Mouse (Mus musculus) telencephalon, adult 2 months (tissue): Measurements from ENCODE around the gene Anapc15-ps.
A peak's percentile ranks its signal among the peaks of the same experiment; 100 is the strongest.

ENCODE experiments used
- DNase-seq: peaks from one replicate; pipeline ENCODE4 v3.0.0-alpha.2; 2011; ENCODE audit warnings: low read depth, low spot score

Anapc15-ps gene

DNA sequence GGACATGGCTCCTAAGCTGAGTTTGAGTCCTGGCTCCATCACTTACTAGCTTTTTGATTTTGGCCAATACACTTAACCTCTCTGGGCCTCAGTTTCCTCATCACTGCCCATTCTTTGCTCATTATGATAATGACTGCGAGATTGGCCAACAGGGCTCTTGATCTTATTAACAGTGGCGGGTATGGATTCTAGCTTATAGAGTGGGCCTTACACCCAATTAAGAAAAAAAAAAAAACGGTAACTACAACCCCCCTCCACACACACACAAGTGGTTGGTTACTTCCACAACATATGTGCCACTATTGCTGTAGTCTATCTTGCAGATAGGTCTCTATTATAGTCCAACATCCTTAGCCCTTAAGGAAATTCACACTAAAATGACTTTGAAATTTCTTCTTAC, at the start of gene Anapc15-ps:
Gene Anapc15-ps (minus strand): TSS at position 101 of the 400 bp plus-strand sequence.
- DNase-seq: no peak

DNA sequence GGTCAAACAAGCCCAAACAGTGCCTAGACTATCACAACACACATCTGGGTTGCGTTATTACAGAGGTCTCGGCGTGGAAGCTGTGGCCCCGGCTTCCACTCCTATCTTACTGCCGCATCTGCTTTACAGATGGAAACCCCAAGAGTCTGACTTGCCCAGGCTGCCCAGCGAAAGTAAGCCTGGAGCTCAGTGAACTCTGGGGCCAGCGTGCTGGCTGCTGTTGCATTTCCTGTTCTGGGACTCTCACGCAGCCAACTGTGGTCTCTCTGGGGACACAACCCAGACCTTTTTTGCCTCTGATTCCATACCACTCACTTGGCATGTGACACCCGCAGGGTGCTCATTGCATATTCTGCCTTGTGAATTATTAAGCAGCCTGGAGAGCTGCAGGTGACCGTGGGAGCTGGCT, 49.0 kb upstream of the Anapc15-ps start:
- DNase-seq: no peak

DNA sequence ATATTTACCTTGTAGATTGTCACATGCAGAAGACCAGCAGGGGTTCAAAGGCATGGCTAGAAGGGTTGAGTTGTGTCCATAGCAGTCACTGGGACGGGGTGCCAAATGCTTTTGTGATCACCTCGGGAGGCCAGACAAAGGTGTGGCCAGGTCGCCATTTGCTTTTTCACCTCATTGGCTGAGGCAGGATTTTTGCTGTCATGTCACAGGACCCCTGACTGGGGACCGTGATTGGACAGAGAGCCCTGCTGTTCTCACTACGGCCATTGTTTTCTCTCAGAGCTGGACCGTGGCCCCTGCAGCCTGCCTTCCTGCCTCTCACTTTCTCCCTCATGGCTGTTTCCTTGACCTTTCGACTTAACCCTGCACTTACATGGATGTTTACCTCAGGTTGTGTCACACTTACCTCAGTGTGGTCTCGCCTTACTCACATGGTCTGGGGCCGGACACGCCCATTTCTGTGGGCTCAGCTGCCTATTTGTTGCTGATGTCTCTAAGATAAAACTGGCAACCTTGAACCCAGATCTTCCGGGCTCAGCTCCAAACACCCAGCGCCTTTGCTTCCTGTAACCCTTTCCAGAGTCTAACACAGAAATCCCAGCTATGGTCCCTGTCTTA, 47.0 kb upstream of the Anapc15-ps start:
- DNase-seq: no peak

DNA sequence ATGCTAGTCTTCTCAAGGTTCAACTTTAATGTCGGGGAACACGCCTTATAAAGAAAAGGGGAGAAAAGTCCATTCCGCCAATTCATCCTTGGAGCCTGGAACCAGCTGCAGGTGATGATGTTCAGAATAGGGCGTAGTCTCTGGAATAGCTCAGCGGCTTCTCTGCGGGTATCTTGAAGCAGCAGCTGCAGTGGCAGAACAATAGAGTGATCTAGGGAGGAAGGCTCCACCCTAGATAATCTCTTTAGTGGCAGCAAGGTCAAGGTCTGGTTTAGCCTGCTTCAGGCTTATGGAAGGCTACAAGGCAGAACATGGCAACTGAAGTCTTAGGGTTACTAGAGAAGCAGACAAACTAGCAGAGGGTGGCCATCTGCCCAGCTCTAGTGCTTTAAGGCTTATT, 46.2 kb upstream of the Anapc15-ps start:
- DNase-seq: no peak

DNA sequence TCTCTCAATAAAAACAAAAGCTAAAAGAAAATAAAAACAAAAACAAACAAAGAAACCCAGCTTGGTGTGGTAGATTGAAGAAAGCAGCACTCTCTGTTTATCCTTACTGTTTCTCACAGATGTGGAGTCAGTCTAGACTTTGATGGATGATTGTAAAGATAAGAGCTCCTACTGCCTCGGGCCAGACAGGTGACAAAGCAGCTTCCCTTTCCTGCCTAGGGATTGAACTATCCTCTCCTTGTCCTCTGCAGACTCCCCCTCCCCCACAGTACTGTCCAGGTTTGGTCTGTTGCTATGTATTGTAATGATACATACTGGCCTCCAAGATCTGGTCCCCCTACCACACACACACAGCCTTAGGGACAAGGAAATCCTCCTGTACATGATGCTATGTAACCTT, 45.5 kb upstream of the Anapc15-ps start:
- no peak for DNase-seq

DNA sequence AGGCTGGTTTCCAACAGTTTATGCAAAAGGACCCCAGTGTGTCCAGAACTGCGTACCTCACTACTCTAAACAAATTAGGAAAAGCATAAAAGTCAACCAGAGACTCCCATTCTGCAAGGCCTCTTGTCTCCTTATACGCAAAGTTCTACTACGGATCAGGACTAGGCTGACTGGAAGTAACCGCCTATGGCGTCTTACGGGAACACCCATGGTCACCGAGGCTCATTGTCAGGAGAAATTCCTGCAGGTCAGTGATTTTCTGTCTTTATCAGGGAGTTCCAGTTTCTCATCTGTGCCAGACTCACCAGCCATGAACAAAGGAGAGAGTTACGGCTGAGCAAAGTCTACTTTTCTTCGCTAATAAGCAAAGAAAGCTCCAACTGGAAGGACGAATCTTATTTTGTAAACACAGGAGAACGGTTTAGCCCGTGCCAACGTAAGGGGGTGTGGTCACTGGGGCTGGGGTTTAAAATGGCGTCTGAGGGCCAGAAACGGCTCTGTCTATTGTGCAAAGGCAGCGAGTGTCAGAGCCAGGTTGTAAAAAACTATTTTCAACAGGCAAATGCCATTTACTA, 43.9 kb upstream of the Anapc15-ps start:
- no peak for DNase-seq

DNA sequence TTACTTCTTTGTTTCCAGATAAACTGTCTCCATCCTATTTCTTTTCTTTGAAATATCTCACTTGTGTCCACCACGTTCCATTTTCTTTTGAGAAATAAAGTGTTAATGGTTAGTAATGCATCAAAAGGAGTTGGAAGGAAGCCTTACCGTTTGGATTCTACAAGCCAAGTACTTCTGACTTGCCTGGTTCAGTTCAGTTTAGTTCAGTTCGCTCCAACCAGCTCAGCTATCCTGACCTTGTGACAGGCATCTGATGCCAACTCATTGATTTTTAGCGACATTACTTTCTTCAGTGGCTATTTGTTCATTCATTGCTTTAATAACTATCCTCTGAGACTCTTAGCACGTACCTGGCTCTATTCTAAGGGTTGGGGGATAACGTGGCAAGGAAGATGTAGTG, 42.4 kb upstream of the Anapc15-ps start:
- no peak for DNase-seq

DNA sequence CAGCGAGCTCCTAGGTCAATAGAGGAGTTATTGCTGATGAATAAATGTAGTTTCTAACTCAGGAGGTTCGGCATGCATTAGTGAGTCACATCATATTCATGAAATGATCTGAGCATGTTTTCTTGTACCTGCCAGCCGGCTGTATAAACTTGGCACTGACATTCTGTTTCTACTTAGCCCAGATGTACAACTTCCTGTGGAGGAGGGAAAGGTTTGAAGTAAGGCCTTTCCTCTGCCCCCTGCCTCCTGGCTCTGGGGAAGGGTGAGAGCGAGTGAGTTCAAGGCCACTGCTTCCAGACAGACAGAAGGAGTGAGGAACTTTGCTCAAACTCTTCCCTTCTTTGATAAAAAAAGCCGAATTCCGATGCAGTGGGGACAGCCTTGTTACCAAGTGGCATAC, 39.0 kb upstream of the Anapc15-ps start:
- no peak for DNase-seq

DNA sequence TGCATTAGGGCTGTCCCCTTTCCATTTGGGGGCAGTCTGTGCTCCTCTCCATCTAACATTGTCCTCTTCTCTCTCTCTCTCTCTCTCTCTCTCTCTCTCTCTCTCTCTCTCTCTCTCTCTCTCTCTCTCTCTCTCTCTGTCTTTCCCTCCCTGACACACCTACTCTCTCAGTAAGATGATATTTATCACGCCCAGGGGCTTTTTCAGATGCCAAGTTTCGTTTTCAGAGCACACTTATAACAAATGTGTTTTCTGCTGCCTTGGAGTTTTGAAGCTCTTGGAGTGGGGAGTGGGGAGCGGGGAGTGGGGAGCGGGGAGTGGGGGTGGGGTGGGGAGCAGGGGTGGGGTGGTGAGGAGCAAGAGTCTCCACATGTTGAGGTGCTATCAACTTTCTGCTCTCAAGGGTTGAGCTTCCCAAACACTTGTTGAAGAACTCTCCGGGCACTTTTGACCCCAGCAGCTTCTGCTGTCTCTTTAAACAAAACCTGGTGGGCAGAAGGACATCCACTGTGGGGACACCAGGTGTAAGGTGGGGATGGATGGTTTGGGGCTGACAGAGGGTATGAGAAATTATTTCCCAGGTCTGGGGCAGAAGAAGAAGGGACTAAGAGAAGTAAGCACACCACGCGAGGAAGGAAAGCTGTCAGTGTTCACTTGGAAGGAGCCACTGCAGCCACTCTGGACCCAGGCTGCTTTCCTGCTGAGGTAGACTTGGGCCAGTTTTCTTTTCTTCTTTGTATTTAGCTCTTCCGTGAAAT, 36.8 kb upstream of the Anapc15-ps start:
- no peak for DNase-seq

DNA sequence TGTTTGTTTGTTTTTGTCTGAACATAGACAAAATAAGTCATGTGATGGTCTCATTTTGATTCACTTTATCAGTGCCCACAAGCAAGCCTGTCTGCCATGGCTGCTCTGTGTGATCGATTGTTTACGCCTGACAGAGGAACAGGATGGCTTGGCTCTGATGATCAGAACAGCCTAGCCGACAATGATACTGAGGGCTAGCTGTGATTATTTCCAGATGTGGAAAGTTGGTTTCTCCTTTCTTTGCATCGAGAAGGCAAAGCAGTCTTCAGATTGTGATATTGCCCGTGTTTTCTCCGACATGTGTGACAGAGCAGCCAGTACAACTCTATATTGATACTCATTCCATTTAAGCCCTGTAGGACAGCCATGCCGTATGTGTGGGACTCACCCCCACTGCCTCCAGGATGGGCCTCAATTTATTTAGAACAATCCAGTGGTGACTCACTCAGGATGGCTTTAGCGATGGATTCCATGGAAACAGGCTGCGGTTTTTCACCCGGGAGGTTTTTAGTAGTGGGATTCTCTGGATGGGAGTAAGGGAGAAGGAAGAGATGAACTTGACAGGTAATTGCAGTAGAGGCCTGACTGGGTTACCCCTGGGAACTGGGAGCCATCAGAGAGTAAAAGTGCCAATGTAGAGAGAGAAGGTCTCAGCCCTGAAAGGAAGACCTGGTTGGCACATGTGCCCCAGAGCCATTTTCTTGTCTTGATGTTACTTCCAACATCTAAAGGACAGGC, 36.1 kb upstream of the Anapc15-ps start:
- DNase-seq: no peak

DNA sequence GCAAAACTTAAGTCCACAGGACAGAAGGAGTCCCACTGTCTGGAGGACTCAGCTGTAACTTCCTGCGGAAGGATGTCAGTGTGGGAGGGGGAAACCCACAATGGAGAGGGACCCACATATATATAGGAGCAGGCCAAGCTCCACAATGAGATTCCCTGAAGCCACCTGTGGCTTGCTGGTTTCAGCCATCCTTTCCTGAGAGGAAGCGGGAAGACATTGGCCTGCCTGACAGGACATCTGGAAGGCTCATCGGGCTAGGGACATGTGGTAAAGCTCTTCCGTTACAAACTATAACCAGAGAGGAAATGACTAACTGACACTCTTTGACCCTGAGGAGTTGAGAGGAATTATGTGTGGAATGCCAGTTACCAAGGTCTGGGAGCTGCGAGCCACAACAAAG, 34.8 kb upstream of the Anapc15-ps start:
- DNase-seq: no peak

DNA sequence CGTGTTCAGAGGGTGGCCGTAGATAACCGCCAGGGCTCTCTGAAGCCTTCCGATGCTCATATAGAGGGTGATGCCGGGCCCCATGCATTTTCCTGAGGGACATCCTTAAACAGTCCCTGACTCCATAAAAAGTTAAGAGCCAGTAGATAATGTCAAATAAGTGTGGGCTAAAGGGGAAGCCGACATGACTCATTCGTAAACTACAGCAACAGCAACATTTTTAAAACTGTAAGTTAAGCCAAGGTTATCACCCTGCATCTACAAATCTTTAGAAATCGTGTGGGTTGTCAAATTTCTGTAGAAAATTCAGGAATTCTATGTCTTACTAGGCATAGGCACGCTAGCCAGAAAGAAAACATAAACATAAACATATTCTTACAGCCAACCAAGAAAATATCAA, 33.6 kb upstream of the Anapc15-ps start:
- no peak for DNase-seq

DNA sequence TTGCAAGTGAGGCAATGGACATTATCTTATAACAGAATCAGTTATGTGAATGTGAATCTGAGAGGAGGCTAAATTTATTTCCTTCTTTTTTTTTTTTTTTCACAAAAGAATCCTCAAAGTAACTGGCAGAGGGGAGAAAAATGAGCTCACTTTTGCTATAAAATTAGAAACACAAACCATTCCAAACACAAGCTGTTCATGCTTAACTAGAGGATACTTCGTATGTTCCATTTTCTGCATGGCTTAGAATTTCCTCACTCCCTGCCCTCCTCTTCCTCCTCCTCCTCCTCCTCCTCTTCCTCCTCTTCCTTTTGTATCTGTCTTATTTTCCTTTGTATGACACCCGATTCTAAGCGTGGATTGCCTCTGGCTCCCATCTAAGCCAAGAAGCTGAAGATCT, 32.5 kb upstream of the Anapc15-ps start:
- DNase-seq: peak; percentile 84

DNA sequence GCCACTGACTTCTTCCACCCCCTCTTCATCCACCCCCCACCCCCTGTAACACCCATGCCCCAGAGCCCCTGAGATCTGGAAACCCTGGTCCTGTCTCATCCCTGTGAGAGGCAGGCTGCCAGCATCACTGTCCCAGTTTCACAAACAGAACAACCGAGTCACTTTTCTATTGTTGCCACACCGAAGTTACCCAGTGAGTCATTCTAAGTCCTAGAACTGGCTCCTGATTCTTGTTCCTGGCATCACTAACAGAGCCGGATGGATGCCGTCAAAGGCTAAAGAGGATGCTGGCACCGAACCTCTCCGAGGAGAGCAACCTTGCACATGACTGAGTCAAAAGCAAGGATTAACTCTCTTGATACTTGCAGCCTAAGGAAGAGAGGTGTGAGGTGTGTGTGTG, 31.6 kb upstream of the Anapc15-ps start:
- DNase-seq: no peak

DNA sequence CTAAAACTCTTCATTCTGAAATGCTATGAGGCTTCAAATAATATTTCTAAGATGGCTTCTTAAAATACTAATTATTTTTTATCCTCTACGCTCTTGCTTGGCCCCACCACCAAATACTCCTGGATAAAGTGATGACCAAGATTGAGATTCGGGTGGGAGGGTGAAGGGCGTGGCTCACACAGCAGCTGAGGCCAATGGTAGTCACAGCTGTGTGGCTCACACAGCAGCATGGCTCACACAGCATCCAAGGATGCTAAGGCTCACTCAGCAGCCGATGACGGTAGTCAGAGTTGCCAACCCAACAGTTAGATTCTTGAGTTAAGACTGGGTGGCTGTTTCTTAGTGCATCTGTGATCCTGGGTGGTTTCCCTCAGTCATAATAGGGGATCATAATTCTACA, 30.5 kb upstream of the Anapc15-ps start:
- DNase-seq: no peak

DNA sequence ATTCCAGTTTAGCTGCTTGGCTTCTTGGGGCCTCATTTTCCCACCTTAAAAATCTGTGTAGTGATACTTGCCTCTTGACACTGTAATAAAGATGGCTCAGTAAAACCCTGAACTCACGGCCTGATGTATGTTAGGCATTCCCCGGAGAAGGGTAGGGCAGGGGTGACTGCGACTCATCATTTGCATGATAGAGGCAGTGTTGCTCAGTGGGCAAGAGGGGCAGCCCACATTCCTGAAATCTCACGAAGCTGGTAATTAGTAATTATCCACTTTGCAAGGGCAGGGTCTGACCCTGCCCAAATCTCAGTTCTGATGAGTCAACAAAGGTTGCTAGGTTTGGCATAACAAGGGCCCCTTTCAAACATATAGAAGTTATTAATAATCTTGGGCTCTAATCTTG, 27.2 kb upstream of the Anapc15-ps start:
- no peak for DNase-seq

DNA sequence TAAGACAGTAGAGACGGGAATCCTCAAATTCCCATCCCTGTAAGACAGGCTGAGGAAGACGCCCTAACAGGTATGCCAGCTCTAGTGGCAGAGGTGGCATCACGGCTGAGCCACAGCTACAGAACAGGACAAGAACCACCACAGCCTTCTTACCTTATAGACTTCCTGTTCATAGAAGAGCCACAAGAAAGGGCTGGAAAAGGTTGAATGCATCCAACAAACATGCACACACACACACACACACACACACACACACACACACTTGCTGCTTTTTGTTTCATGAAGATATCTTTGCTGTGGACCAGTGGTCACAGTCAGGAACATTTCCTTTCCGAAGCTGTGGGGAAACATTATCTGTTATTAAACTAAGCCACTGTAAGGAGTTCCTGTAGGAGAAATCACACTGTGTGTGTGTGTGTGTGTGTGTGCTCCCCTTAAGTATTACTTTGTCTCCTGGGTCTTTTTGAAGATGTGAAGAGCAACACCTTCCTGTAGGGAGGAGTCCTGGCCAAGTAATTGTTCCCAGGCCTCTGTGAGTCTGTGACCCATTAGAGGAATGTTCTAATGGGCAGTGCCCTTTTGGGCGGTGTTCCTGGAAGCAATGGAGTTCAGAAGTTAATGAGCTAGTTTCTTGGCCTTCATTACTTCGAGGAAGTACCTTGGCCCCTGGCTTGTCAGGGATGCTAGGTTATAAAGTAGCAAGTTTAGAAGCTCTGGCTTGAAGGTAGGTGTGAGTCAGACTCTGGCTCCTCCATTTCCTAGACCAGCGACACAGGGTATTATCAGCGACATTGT, 25.9 kb upstream of the Anapc15-ps start:
- no peak for DNase-seq

DNA sequence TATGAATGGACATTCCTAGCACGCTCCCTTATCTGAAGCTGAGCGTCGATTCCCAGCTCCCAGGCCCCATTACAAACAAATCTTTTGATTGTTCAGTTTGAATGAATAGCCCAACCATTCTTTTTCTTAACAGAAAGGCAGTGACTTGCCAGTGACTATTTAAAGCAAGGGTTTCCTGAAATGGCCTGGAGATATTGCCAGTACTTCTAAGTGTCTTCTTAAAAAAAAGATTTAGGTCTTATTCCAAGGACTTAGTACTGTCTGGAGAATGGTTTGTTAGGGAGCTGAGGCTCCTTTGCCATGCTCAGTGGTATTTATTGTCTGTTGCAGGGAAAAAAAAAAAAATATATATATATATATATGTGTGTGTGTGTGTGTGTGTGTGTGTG, 23.0 kb upstream of the Anapc15-ps start:
- no peak for DNase-seq

DNA sequence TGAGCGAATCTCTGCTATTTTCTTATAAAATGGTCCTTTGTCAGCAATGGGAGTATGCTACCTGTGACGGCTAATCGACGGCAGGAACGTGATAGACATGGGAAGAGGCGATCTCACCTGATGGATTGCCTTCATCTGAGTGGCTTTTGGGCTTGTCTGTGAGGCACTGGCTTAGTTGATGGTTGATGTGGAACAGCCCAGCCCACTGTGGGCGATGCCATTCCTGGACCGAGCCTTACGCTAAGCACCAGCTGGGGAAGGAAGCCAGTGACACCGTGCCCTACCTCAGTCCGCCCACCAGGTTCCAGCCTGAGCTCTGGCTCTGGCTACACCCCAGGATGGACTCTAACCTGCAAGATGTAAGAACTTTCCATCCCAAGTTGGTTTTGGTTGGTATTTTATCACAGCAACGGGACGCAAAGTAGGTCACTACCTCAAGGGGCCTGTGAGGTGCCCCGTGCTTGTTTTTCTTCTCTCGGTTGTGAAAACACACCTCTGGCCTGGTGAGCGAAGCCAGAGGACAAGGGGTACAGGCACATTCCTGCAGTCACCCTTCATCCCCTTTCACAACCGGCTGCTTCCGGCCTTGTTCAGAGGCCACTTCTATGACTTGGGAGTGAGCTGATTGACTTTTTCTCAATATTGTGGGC, 22.5 kb upstream of the Anapc15-ps start:
- no peak for DNase-seq

DNA sequence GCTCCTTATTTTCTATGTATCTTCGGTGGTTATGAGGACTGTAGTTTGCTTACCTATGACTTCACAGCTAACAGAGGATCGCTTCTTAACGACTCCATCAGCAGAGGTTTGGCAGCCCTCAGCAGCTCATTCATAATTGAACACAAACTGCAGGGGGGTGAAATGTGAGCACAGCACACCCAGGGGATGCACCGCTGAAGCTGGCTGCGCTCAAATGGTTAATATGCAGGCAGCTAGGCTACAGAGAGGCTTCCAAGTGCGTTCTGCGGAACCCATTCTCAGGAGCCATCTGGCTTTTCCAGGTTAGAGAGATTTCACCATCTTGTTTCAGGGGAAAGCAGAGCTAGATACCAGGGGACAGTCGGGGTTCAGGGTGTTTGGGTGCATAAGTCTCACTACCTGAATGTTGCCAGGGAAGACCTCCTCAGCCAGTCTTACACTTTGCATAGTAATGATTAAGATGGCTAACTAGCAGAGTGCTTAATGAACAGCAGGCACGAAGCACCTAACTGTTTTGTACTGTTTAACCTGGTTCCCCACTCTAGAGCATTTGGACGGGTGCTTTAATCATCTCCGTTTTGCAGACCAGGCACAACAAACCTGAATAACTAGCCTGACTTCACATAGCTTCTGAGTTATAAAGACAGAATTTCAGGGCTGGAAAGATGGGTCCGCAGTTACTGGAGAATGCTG, 21.5 kb upstream of the Anapc15-ps start:
- DNase-seq: no peak

DNA sequence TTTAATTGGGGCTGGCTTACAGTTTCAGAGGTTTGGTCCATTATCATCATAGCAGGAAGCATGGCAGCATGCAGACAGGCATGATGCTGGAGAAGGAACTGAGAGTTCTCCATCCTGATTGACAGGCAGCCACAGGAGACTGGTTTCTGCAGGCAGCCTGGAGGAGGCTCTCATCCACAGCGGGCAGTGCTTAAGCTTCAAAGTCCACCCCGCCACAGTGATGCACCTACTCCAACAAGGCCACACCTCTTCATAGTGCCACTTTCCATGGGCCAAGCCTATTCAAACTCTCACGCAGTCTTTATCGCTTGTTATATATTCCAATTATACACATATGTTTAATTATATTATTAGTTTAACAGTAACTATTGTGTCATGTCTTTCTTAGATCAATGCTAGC, 18.1 kb upstream of the Anapc15-ps start:
- DNase-seq: no peak
